In the genomic region with DNA sequence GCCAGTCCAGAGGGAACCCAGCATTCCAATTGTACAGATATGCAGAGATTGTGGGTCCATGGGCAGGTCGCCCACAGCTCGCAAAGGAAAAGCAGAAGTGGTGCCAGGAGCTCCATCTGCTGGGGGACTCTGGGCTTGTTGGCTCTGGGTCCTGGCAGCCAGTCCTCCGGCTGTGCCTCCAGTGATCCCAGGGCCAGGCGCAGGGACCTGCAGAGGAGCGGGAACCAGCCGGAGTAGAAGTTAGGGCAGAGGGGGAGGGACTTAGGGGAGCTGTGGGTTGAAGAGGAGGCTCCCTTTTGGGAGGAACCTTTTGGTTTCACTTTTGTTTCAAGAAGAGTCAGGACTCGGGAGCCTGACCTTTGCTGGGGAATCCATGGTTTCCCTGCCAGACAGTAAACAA, we compare ENCODE assay signal across 8 mouse cellular contexts. TPM values are rescaled to one million over a fixed set of nuclear protein-coding genes. Genes with fewer than 3 reads are reported as not detected.
DNase-seq lines count a peak whose midpoint lies in the region; ATAC-seq lines count a peak whose summit lies in the region.

No protein-coding gene starts in this region.

- no peak for DNase-seq in frontal cortex, postnatal 36 days (ENCODE audit: low spot score in 2 of 2)
- DNase-seq in NIH3T3 (ENCODE audit: low read depth): peak; percentile 77
- DNase-seq in cerebellum, postnatal 10 days: peak; percentile 72 to 79
- peak; percentile 25 for DNase-seq in lung, postnatal 14 days
- no peak for DNase-seq in yolk sac, embryonic 10.5 days (ENCODE audit: low spot score)
- DNase-seq in embryo, embryonic 10 days (ENCODE audit: low spot score): no peak

- ATAC-seq in frontal cortex, adult (ENCODE audit: low TSS enrichment): peak; percentile 79
- peak; percentile 98 for ATAC-seq in inflammation-experienced regulatory T-cells, adult 6 months

RNA-seq across cellular contexts. Expression of gene Olfr31, which starts 28.2 kb away (rescaled TPM):
- polyA plus RNA-seq in inflammation-experienced regulatory T-cells, adult 6 months (2017; shearing (Covaris generic)): under 1 TPM in 1 of 3 experiments, not detected in 2; 0.13 TPM

RNA-seq across cellular contexts. Expression of gene Il3ra, which starts 51.6 kb away (rescaled TPM):
- polyA plus RNA-seq in inflammation-experienced regulatory T-cells, adult 6 months (2017; shearing (Covaris generic)): 1 to 10 TPM; 3.6 to 10.0 (median 4.1) TPM

Comparison
In these comparisons a context has a peak if more than half of its experiments do, and no peak if none do; other contexts are left out.
1. DNase-seq: peak in NIH3T3 (single experiment), cerebellum, postnatal 10 days (2 of 2) and lung, postnatal 14 days (single experiment); none in frontal cortex, postnatal 36 days (0 of 2), yolk sac, embryonic 10.5 days (single experiment) and embryo, embryonic 10 days (single experiment).